Mouse (Mus musculus) embryonic fibroblast, embryonic 13.5 days (primary cell): ENCODE data around the gene Ccna1.

ENCODE experiments used
- CTCF ChIP-seq: IDR thresholded peaks from 2 replicates; pipeline ENCODE4 v1.5.1; 2011; ENCODE audit warnings: mild to moderate bottlenecking, control low read depth, low read length, moderate library complexity, borderline replicate concordance; ENCODE audit not compliant: insufficient read depth
- POLR2A ChIP-seq: IDR thresholded peaks from 2 replicates; pipeline ENCODE4 v1.6.1; 2011; ENCODE audit warnings: low read depth, mild to moderate bottlenecking, control low read depth, low read length, moderate library complexity

DNA sequence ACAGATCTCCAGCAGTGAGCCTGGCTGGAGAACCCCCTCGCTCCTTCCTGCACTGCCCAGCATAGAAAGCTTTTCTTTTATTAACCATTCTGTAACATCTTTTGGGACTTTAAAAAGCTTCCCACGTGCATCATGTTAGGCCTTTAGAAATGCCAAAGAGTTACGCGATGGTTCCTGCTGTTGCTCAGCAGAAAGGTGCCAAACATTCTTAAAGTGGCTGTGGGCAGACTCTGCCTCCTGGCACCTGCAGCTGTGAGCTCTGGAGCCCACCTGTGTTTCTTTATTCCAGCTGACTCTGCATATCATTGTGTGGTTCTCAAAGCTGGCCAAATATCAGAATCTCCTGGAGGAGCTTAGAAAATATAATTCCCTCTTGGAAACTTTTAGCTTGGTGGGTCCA lies 51.3 kb downstream of the Ccna1 start:
- TF ChIP-seq POLR2A (no peak), CTCF (no peak)
